Mouse (Mus musculus): ENCODE measurements around the gene Vwa5b1. TPM values are rescaled to one million over a fixed set of nuclear protein-coding genes. Genes with fewer than 3 reads are reported as not detected.

Vwa5b1 gene
- polyA plus RNA-seq, 1 experiment from 2014 or later: 0.79 TPM

- ATAC-seq: peak; percentile 13; the same call in 1 of the 2 replicates
- Histone ChIP-seq H3K27ac (ENCODE audit: low read length) (no peak overlapping the region), H3K4me1 (replicated peaks; ENCODE audit: control insufficient read depth, insufficient read depth, low read length) (peaks cover 26% of the 10 kb centered on the region), H3K9ac (replicated peaks; ENCODE audit: low read depth, low read length) (no peak overlapping the region), H3K9me3 (ENCODE audit: control insufficient read depth, low read length) (no peaks in the 10 kb centered on the region), H3K27me3 (replicated peaks; ENCODE audit: control insufficient read depth, insufficient read depth, low read length) (no peaks in the 10 kb centered on the region), H3K4me2 (ENCODE audit: low read length) (no peak overlapping the region), H3K4me3 (replicated peaks; ENCODE audit: low read length) (no peak overlapping the region), H3K36me3 (ENCODE audit: control insufficient read depth, insufficient read depth) (no peaks in the 10 kb centered on the region)
- 34% methylated on average over 12 of the region's 12 CpGs for WGBS
Measured at GRCm38 (mm10) chr4:138596391-138597130, 39.1 kb downstream of the Vwa5b1 start.

DNA sequence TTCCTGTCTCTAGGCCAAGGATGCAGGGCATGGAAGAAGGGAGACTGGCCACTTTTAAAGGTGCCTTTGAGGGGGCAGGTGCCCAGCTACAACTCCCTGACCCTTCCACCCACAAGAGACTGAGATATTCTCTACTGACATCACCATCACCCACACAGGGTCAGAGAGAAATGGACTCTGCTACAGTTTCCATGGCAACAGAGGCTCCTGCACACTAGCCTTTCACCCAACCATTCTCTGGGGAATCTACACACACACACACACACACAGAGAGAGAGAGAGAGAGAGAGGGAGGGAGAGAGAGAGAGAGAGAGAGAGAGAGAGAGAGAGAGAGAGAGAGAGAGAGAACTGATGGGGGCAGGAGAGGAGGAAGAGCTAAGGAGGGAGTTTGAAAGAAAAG, 50.7 kb downstream of the Vwa5b1 start:
- no peak overlapping the region for H3K9ac ChIP-seq (replicated peaks; ENCODE audit: low read depth, low read length)
- ATAC-seq: no peak
- H3K9me3 ChIP-seq (ENCODE audit: control insufficient read depth, low read length): no peaks in the 10 kb centered on the region
- 0 out of 2 replicates have a peak, but pooled peaks cover 2% of the 10 kb centered on the region for H3K4me1 ChIP-seq (replicated peaks; ENCODE audit: control insufficient read depth, insufficient read depth, low read length)
- H3K27ac ChIP-seq (ENCODE audit: low read length): no peak overlapping the region
- no peaks in the 10 kb centered on the region for H3K27me3 ChIP-seq (replicated peaks; ENCODE audit: control insufficient read depth, insufficient read depth, low read length)
- H3K4me2 ChIP-seq (ENCODE audit: low read length): no peak overlapping the region
- H3K36me3 ChIP-seq (ENCODE audit: control insufficient read depth, insufficient read depth): no peaks in the 10 kb centered on the region
- H3K4me3 ChIP-seq (replicated peaks; ENCODE audit: low read length): no peak overlapping the region

- no peak overlapping the region for H3K4me2 ChIP-seq (ENCODE audit: low read length)
- no peak for ATAC-seq
Measured at GRCm38 (mm10) chr4:138582446-138582845, 53.2 kb downstream of the Vwa5b1 start.

GRCm38 (mm10) chr4:138578406-138578805, 57.3 kb downstream of the Vwa5b1 start:
- ATAC-seq: no peak
- 81% methylated on average over 19 of the region's 19 CpGs for WGBS
- no peak overlapping the region for H3K9ac ChIP-seq (replicated peaks; ENCODE audit: low read depth, low read length)

More at GRCm38 (mm10) chr4:138582446-138582845, 53.2 kb downstream of the Vwa5b1 start:
- H3K9me3 ChIP-seq (ENCODE audit: control insufficient read depth, low read length): no peaks in the 10 kb centered on the region
- 65% methylated on average over 4 of the region's 4 CpGs for WGBS
- no peak overlapping the region for H3K4me3 ChIP-seq (replicated peaks; ENCODE audit: low read length)
- H3K4me1 ChIP-seq (replicated peaks; ENCODE audit: control insufficient read depth, insufficient read depth, low read length): 0 out of 2 replicates have a peak, but pooled peaks cover 2% of the 10 kb centered on the region
- no peaks in the 10 kb centered on the region for H3K27me3 ChIP-seq (replicated peaks; ENCODE audit: control insufficient read depth, insufficient read depth, low read length)
- no peaks in the 10 kb centered on the region for H3K36me3 ChIP-seq (ENCODE audit: control insufficient read depth, insufficient read depth)
- no peak overlapping the region for H3K27ac ChIP-seq (ENCODE audit: low read length)
- H3K9ac ChIP-seq (replicated peaks; ENCODE audit: low read depth, low read length): no peak overlapping the region

DNA sequence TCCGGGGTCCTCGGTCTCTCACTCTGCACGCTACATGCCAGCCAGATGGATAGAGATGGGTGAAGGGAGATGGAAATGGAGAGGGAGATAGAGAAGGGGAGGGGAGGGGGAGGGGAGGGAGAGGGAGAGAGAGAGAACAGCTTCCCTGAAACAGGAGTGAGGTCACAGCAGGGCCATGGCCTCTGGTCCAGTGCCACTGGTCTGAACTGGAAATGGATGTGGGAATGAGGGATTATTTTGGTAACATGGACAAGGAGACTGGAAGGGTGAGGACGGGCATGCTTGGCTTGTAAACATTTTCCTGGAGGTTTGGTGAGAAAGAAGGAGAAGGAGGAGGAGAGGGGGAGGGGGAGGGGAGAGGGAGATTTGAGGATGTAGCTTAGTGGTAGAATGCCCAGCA, 59.0 kb downstream of the Vwa5b1 start:
- 85% methylated on average over 3 of the region's 4 CpGs for WGBS
- H3K4me2 ChIP-seq (ENCODE audit: low read length): no peak overlapping the region
- no peak overlapping the region for H3K9ac ChIP-seq (replicated peaks; ENCODE audit: low read depth, low read length)
- no peaks in the 10 kb centered on the region for H3K36me3 ChIP-seq (ENCODE audit: control insufficient read depth, insufficient read depth)
- H3K27me3 ChIP-seq (replicated peaks; ENCODE audit: control insufficient read depth, insufficient read depth, low read length): no peaks in the 10 kb centered on the region
- H3K9me3 ChIP-seq (ENCODE audit: control insufficient read depth, low read length): no peaks in the 10 kb centered on the region
- H3K27ac ChIP-seq (ENCODE audit: low read length): no peak overlapping the region
- H3K4me1 ChIP-seq (replicated peaks; ENCODE audit: control insufficient read depth, insufficient read depth, low read length): no peaks in the 10 kb centered on the region
- no peak overlapping the region for H3K4me3 ChIP-seq (replicated peaks; ENCODE audit: low read length)
- ATAC-seq: no peak

More at GRCm38 (mm10) chr4:138578406-138578805, 57.3 kb downstream of the Vwa5b1 start:
- no peaks in the 10 kb centered on the region for H3K9me3 ChIP-seq (ENCODE audit: control insufficient read depth, low read length)
- H3K4me3 ChIP-seq (replicated peaks; ENCODE audit: low read length): no peak overlapping the region
- H3K27ac ChIP-seq (ENCODE audit: low read length): no peak overlapping the region
- no peak overlapping the region for H3K4me2 ChIP-seq (ENCODE audit: low read length)
- 0 out of 2 replicates have a peak, but pooled peaks cover 2% of the 10 kb centered on the region for H3K4me1 ChIP-seq (replicated peaks; ENCODE audit: control insufficient read depth, insufficient read depth, low read length)
- no peaks in the 10 kb centered on the region for H3K27me3 ChIP-seq (replicated peaks; ENCODE audit: control insufficient read depth, insufficient read depth, low read length)
- H3K36me3 ChIP-seq (ENCODE audit: control insufficient read depth, insufficient read depth): no peaks in the 10 kb centered on the region

DNA sequence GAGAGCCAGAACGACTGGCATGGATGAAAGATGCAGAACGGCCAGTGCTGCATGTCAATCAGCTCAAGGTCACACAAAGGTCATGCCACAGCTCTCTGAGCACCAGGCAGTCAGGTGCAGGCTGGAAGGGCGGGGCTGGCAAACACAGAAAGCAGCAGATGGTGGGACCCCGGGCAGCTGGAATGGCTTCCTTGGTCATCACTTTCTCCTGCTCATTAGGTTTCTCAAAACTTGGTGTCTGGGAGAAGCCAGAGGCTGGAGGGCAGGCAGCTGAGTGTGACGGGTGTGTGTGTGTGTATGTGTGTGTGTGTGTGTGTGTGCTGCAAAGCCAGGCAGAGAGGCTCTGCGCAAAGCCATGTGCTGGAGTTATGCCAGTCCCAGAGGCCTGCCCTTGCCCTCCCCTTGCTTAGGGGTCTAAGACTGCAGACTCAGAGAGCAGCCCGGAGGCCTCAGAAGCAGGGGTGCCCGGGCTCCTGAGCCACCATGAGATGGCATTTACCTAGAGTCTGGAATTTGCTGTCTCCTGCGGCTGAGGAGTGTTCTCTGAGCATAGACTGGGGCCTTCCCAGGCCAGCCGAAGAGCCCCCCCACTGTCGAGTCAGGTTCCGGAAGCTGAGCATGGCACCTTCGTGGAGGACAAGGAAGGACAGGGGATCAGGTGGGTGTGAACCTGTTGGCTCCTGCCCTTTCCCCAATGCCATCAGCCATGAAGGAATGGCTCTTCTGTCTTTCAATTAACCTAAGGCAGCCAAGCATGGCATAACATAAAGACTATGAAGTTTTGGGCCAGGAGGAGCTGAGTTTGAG, 60.7 kb downstream of the Vwa5b1 start:
- WGBS: 65% methylated on average over 13 of the region's 13 CpGs
- H3K9ac ChIP-seq (replicated peaks; ENCODE audit: low read depth, low read length): no peak overlapping the region
- H3K4me3 ChIP-seq (replicated peaks; ENCODE audit: low read length): no peak overlapping the region

GRCm38 (mm10) chr4:138569928-138570327, 65.8 kb downstream of the Vwa5b1 start:
- no peak overlapping the region for H3K4me3 ChIP-seq (replicated peaks; ENCODE audit: low read length)
- H3K4me2 ChIP-seq (ENCODE audit: low read length): no peak overlapping the region
- H3K9me3 ChIP-seq (ENCODE audit: control insufficient read depth, low read length): no peaks in the 10 kb centered on the region
- ATAC-seq: no peak
- no peak overlapping the region for H3K9ac ChIP-seq (replicated peaks; ENCODE audit: low read depth, low read length)
- H3K4me1 ChIP-seq (replicated peaks; ENCODE audit: control insufficient read depth, insufficient read depth, low read length): 0 out of 2 replicates have a peak, but pooled peaks cover 6% of the 10 kb centered on the region
- WGBS: 89% methylated on average over 11 of the region's 11 CpGs
- H3K36me3 ChIP-seq (ENCODE audit: control insufficient read depth, insufficient read depth): no peaks in the 10 kb centered on the region
- no peak overlapping the region for H3K27ac ChIP-seq (ENCODE audit: low read length)
- no peaks in the 10 kb centered on the region for H3K27me3 ChIP-seq (replicated peaks; ENCODE audit: control insufficient read depth, insufficient read depth, low read length)

More for the DNA sequence above, 60.7 kb downstream of the Vwa5b1 start:
- Histone ChIP-seq H3K9me3 (ENCODE audit: control insufficient read depth, low read length) (no peaks in the 10 kb centered on the region), H3K27ac (ENCODE audit: low read length) (no peak overlapping the region), H3K4me2 (ENCODE audit: low read length) (no peak overlapping the region), H3K36me3 (ENCODE audit: control insufficient read depth, insufficient read depth) (no peaks in the 10 kb centered on the region), H3K4me1 (replicated peaks; ENCODE audit: control insufficient read depth, insufficient read depth, low read length) (no peaks in the 10 kb centered on the region), H3K27me3 (replicated peaks; ENCODE audit: control insufficient read depth, insufficient read depth, low read length) (no peaks in the 10 kb centered on the region)
- ATAC-seq: no peak

GRCm38 (mm10) chr4:138568275-138568674, 67.4 kb downstream of the Vwa5b1 start:
- H3K4me1 ChIP-seq (replicated peaks; ENCODE audit: control insufficient read depth, insufficient read depth, low read length): 0 out of 2 replicates have a peak, but pooled peaks cover 6% of the 10 kb centered on the region
- WGBS: 66% methylated on average over 2 of the region's 2 CpGs
- ATAC-seq: peak; percentile 55; the same call in 1 of the 2 replicates
- H3K36me3 ChIP-seq (ENCODE audit: control insufficient read depth, insufficient read depth): no peaks in the 10 kb centered on the region
- no peaks in the 10 kb centered on the region for H3K27me3 ChIP-seq (replicated peaks; ENCODE audit: control insufficient read depth, insufficient read depth, low read length)
- H3K4me2 ChIP-seq (ENCODE audit: low read length): no peak overlapping the region
- H3K9me3 ChIP-seq (ENCODE audit: control insufficient read depth, low read length): no peaks in the 10 kb centered on the region
- no peak overlapping the region for H3K9ac ChIP-seq (replicated peaks; ENCODE audit: low read depth, low read length)
- no peak overlapping the region for H3K27ac ChIP-seq (ENCODE audit: low read length)
- no peak overlapping the region for H3K4me3 ChIP-seq (replicated peaks; ENCODE audit: low read length)

- H3K9ac ChIP-seq (replicated peaks; ENCODE audit: low read depth, low read length): no peak overlapping the region
Measured at GRCm38 (mm10) chr4:138561986-138562385, 73.7 kb downstream of the Vwa5b1 start.

More at GRCm38 (mm10) chr4:138561986-138562385, 73.7 kb downstream of the Vwa5b1 start:
- Histone ChIP-seq H3K4me1 (replicated peaks; ENCODE audit: control insufficient read depth, insufficient read depth, low read length) (peaks cover 2% of the 10 kb centered on the region; the same call in 1 of the 2 replicates), H3K27ac (ENCODE audit: low read length) (no peak overlapping the region), H3K4me2 (ENCODE audit: low read length) (no peak overlapping the region), H3K4me3 (replicated peaks; ENCODE audit: low read length) (no peak overlapping the region), H3K27me3 (replicated peaks; ENCODE audit: control insufficient read depth, insufficient read depth, low read length) (peaks cover 3% of the 10 kb centered on the region), H3K36me3 (ENCODE audit: control insufficient read depth, insufficient read depth) (no peaks in the 10 kb centered on the region), H3K9me3 (ENCODE audit: control insufficient read depth, low read length) (no peaks in the 10 kb centered on the region)
- 4% methylated on average over 8 of the region's 8 CpGs for WGBS
- ATAC-seq: peak; percentile 95
